Mouse (Mus musculus): ENCODE measurements around the gene Gpbp1l1.

The Gpbp1l1 gene

DNA sequence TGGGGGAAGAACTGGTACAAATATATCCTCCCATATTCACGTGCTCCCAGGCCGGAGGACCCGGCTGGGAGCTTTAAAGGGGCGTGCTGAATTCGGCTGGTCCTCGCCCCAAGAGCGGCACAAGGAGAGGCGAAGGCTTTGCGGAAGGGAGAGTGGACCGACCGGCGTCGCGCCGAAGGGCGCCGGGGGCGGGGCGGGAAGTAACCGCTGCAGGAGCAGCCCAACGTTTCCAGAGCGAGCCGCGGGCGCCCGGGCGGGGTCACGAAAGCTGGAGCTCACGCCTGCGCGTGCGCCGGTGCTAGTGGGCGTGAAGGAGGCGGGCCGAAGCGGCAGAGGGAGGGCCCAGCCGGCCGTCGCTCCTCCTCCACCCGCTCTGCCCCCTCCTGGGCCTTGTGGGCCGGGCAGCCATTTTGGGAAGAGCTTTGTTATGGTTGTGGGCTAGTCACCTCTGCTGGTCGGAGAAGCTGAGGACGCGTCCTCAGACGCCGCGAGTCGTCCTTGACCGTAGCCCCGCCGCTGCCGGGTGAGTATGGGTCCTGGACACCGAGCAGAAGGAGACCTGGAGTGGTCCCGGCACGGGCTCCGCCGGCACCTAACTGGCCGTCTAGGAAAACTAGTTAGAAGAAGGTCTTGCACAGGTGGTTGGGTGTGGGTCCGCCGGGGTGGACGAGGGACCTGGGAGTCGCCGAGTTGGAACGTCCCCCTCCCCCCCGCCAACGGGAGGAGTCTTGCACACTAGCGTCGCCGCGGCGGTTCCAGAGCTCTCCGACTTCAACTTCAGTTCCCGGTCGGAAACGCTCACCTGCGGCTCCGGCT is at the start of gene Gpbp1l1:
Gpbp1l1 (plus strand) TSS at position 353 of the 816 bp plus-strand sequence.
- peak; percentile 87 for DNase-seq (ENCODE audit: low spot score)

DNA sequence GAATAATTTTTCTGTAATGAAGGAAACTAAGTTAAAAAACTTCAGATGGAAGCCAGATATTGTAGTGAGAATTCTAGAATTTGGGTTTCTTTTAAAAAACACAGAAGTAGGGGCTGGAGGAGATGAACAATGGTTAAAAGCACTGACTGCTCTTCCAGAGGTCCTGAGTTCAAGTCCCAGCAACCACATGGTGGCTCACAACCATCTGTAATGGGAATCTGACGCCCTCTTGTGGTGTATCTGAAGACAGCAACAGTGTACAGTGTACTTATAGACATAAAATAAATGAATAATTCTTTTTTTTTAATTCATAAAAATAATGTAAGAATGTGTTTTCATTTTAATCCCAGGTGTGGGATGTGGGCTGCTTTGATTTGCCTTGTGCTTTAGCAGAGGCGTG is 26.3 kb upstream of the Gpbp1l1 start:
- DNase-seq (ENCODE audit: low spot score) = no peak

DNA sequence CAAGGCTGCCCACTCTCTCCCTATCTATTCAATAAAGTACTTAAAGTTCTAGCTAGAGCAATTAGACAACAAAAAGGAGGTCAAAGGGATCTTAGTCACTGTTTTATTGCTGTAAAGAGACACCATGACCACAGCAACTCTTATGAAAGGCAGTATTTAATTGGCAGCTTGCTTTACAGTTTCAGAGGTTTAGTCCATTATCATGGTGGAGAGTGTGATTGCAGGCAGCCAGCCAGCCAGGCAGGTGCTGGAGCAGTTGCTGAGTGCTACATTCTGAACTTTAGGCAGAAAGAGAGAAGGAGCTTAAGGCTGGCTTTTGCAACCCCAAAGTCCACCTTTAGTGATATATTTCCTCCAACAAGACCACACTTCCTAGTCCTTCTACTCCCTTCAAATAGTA is 21.1 kb upstream of the Gpbp1l1 start:
- no peak for DNase-seq (ENCODE audit: low spot score)

DNA sequence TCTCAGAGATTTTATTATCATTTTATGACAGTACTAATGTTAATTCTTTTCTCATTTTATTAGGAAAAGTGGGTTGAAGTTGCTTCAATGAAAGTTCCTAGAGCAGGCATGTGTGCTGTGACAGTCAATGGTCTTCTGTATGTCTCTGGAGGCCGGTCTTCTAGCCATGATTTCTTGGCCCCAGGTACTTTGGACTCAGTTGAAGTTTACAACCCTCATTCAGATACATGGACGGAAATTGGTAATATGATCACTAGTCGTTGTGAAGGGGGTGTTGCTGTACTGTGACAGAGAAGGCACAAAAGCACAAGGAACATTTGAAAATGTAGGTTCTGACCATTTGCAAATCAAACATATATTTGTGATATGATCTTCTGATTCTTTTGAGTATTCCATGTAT is 19.7 kb upstream of the Gpbp1l1 start:
- DNase-seq (ENCODE audit: low spot score) = no peak

DNA sequence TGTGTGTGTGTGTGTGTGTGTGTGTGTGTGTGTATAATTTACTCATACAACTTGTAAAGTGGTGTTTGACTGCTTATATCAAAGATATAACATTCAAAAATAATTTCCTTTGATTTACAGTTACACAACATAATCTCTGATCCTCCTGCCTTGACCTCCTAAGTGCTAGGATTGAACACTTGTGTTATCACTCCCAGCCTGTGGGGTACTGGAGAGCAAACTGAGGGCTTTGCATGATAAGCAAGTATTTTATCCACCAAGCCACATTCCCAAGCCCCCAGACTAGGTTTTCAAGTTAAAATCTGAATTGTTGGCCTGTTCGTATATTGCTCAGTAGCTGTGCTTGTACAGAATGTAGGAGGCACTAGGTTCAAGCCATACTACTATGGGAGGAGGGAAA is 7.0 kb upstream of the Gpbp1l1 start:
- DNase-seq (ENCODE audit: low spot score) = no peak

DNA sequence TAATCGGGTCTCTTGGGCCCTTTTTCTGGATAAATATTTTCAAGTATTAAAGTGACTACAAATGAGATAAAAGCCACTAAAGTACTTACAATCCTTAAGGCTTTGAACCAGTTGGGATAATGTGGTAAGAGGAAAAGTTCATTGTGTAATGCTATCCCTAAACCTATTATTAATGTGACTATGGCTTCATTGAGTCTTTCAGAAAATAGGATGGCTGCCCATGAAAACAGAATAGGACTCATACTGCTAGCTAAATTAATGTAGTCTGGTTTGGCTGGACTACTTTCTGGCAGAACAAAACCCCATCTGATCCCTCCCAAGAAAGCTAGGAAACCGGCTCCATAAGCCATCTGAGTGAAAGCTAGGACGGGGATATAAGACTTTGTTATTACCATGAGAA is 4.4 kb upstream of the Gpbp1l1 start:
- DNase-seq (ENCODE audit: low spot score) = no peak

DNA sequence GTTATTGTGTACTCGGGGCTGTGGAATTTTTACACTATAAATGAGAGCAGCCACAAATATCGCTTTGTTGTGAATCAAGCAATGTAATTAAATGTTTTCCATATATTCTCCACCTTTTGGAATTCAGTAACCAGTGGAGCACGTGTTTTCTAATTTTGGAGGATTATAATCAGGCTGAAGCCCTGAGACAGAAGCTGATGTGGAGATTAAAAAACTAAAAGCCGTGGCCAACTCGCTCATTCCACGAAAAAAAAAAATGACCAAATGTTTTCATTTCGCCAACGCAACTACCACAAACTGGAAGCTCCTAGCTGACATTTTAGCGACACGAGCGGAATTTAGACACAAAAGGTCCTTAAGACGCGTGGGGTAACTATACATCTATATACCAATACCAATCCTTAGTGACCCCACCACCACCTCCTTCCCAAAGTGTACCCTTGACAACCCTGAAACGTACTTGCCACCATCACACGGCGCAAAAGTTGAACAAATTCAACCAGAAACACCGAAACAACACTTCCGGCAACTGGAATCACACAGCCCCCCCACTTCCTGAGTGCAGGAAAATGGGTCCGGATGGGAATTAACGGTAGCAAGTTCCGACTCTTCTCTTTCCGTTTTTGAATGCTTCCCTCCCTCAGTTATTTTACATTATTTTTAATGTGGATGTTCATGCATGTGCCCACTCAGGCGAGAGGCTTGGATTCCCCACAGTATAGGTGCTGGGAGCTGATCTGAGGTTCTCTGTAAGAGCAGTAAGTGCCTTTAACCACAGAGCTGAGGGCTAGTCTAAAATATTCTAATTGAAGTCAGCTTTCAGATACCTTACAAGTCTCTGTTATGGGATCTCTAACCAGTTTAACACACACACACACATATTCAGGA is 1.8 kb upstream of the Gpbp1l1 start, which contains the start of gene Tmem69:
Tmem69 (minus strand) TSS at position 524 of the 888 bp plus-strand sequence.
- peak; percentile 84 for DNase-seq (ENCODE audit: low spot score)

DNA sequence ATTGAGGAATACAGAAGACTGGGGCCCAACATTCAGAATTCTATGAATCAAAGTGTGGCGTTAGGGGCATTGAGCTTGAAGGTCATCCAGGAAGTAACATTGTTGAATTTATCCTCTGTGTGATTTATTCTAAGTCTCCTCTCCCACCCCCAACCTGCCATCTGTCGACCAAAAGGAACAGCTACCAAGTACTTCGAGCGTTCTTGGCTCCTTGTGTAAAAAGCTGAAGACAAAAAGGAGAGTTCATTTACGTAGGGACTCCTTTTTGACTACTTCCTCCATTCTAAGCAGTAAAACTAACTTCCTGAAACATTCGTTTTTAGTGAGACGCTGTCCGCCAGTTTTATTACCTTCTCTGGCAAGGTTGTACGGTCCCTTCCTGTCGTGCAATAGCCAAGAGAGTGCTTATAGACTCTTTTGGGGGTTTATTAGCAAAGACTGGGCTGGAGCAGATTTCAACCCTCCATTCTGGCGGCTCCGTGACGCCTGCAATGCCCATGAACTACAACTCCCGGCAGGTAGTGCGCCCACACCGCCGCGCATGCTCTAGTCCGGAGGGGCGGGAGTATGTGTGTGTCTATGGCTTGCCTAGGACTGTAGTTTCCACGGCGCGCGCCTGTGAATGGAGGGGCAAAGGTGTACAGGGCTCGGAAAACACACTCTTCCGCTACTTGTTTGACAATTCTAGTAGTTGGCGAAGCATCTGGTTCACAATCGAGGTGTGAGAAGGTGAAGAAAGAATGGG is 725 bp upstream of the Gpbp1l1 start:
- DNase-seq (ENCODE audit: low spot score) = peak; percentile 95

DNA sequence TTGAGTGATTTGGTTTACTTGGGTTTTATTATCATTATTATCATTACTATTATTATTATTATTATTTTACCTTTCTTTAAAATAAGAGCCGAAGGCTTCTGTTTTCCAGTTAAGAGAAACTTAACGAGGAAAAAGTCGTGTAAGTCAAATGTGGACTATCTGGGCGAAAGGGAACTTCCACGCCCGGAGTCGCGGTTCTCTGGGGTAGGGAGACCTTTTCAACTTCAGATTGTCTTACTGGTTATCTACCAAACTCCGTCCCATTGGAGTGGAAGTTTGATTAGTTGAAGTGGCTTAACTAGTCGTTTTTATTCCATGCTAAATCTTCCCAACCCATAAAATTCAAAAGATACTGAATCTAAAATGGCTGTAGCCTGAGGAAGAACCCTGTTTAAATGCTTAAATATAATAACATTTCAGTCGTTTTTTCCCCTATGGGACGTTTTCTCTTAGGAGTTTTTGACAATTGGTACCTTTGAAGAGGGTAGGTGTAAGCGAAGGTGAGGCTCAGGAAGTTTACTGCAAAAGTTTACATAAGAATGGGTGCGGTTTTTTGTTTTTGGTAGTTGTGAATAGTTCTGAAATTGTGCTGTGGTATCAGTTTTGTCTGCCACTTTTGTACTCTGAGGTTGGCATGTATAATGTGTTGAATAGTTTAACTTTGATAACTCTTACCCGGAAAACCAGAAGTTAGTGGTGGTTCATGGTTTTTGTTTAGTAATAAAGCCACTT is 859 bp downstream of the Gpbp1l1 start:
- no peak for DNase-seq (ENCODE audit: low spot score)

DNA sequence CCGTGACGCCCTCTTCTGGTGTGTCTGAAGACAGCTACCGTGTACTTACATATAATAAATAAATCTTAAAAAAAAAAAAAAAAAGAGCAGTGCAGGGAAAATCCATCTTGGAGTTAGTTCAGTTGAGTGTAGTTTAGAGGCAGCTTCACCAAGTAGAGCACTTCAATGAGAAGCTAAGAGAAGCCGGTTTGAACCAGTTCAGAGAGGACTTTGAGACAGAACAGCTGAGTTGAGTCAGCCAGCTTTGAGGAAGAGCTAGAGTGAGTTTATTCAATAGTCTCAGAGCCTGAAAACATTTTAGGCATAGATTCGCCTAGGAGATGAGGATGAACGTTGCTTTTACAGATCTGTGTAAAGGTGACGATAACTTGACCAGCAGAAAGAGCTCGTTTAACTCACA is 38.3 kb downstream of the Gpbp1l1 start:
- no peak for DNase-seq (ENCODE audit: low spot score)

DNA sequence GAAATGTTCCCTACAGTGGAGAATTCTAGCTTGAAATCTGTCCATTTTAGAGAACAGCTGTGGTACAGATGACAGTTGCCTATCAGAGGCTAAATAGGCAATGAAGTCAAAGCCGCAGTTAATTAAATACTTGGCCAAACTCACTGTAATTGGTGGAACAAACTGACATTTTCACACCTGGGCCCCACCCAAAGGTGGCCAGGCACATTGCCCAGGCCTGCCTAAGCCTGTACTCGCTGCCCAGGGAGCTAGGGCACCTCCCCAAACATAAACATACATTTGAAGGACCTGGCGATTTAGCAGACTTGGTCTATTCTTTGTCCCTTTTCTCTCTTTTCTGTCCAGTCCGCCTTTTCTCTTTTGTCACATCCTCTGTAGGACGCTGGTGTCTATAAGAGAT is 38.9 kb downstream of the Gpbp1l1 start, which contains the start of gene Ccdc17:
Ccdc17 (plus strand) TSS at position 276 of the 400 bp plus-strand sequence.
- no peak for DNase-seq (ENCODE audit: low spot score)

DNA sequence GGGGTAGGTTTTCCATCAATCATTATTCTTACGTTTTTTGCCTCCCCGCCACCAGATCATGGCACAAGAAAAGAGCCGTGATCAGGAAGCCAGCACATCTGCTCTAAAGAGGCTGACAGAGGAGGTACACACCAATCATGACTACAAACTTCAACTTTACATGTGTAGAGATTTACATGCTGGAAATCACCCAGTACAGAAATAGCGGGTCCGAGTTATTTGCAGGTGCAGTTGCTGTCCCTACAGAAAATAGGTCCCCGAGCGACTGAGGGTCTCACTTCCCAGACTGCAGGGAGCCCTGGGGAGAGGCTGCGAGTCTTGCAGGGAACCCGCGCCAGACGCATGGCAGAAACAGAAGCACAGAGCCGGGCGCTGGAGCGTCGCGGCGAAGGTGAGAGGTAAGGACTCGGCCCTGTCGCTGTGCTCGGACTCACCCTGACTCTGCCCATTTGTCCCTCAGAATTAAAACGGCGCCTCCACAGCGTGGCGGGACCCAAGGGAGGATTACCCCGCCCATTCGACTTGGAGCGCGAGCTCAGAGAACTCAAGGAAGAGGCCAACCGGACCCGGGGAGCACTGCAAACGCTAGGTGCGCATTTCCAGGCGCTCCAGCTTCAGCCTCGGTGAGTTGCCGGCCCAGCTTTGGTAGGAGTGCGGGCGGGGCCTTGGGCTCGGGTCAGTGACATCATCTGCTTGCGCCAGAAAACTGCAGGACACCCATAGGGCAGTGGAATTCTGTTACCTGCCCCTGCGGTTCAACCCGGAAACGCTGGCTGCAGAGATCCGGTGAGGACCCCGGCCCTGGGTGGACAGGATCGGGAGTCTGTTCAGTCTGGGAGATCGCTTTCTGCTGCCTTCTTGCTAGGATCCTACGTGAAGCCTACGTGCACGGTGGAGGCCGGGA is 39.8 kb downstream of the Gpbp1l1 start:
- DNase-seq (ENCODE audit: low spot score) = peak; percentile 77

DNA sequence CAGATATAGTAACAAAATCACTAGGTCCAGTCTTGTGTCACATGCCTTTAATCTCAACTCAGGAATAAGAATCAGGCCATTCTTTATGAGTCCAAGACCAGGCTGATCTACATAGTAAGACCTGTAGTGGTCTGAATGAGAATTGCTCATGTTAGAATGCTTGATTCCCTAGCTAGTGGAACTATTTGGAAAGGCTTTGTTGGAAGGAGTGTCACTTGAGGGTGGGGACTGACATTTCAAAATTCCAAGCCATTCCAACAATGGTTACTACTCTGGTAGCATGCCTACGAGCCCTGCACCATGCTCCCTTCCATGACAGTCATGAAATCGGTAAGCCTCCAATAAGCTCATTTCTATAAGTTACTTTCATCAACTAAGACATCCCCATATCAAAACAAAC is 55.2 kb downstream of the Gpbp1l1 start:
- no peak for DNase-seq (ENCODE audit: low spot score)

DNA sequence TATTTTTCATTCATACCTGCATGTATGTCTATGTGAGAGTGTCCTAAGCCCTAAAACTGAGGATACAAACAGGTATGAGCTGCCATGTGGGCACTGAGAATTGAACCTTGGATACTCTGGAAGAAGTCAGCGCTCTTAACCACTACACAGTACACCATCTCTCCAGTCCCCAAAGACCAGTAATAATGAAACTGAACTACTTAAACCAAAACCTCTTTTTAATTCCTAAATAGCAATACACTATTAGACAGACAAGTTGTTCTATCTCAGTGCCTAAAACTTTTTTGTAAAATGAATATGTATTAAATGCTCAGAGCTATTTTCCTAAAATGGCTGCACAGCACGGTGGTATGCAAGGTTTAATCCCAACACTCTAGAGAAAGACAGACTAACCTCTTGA is 57.8 kb downstream of the Gpbp1l1 start:
- no peak for DNase-seq (ENCODE audit: low spot score)

DNA sequence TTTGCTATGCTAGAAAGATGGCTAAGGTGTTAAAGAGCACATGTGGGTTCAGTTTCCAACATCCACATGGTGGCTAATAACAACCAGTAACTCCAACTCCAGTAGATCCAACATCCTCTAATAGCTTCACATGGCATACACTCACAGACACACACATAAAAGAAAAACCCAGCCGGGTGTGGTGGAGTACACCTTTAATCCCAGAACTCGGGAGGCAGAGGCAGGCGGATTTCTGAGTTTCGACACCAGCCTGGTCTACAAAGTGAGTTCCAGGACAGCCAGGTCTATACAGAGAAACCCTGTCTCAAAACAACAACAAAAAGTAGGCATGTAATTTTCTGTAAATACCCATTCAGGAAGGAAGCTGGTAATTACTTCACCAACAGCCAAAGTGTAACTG is 67.4 kb downstream of the Gpbp1l1 start:
- no peak for DNase-seq (ENCODE audit: low spot score)

DNA sequence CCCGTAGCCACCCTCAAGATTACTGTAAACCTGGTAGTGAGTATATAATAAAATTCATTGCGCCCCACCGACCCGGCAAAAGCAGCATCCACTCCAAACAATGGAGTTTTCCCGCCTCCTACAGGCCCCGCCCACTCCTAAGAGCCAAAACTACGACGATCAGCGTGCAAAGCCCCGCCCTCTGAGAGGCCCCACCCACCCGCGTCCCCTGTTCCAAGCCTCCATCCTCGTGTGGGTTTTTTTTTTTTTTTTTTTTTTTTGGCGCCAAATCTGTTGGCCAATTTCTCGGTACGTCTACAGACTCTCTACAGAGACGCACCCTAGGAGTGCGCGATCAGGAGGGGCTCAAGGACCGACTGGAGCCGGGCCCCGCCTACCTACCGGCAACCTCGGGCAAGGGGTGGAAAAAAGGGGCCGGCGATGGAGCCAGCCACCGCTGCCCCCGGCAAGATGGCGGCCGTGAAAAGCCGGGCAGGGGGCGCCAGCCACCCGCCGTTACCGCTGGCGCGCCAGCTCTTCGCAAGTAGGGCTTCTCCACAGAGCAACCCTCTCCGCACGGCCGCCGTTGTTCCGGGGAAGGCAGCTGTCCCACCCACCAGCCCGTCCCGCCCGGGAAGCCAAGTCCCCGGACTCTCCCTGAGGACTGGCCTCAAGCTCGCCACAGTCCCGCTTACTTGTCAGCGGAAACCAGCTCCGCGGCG is 69.3 kb downstream of the Gpbp1l1 start:
- no peak for DNase-seq (ENCODE audit: low spot score)

DNA sequence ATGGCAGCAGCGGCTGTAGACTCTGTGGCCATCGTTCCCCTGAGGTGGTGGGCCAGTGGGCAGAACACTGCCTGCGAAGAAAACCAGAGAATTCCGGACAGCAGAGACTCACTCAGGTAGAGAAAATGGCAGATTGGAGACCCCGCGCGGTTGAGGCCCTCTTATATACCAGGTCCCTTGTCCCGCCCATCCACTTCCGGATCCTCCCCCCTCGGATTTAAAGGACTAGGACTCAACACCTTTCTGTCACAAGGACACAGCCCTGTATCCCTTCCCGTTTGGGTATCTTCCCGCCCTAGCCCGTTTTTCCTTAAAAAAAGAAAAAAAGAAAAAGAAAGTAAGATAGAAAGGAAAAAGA is 69.9 kb downstream of the Gpbp1l1 start:
- peak; percentile 93 for DNase-seq (ENCODE audit: low spot score)

DNA sequence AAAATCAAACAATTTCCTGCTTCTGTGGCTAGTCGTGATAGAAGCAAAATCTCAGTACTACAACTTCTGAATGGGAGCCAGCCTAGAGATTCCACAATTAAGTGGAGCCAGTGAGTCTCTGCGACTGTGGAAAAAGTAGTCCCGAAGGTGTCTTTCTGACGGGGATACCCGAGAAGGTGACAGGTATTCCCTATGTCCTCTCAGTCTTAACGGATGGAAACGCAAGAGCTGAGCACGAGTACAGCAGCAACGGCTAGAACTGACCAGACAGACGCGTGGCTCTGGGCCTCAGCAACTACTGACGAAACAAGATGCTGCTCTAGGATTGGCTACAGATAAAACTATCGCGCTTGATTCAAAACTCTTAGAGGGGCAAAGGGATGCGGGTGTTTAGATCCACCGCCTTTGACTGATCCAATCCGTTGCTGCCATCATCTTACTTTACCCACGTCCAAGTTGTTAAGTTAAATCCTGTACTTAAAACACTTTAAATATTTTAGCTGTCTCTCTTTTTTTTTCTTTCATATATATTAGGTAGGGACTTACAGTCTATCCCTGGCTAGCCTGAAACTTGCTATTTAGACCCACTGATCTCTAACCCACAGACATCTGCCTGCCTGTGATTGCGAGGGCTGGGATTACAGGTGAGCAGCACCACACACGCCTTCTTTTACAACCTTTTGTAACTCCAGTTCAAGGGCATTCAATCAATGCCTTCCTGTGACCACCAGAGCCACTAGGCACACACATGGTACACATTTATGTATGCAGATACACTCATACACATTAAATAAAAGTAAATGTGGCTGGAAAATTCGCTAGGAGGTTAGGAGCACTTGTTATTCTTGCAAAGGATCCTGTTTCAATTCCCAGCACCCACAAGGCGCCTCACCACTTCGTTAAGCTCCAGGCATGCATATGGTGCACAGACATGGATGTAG is 70.5 kb downstream of the Gpbp1l1 start, which contains the start of gene Nasp:
Nasp (minus strand) TSS at position 220 of the 941 bp plus-strand sequence.
- peak; percentile 87 for DNase-seq (ENCODE audit: low spot score)

DNA sequence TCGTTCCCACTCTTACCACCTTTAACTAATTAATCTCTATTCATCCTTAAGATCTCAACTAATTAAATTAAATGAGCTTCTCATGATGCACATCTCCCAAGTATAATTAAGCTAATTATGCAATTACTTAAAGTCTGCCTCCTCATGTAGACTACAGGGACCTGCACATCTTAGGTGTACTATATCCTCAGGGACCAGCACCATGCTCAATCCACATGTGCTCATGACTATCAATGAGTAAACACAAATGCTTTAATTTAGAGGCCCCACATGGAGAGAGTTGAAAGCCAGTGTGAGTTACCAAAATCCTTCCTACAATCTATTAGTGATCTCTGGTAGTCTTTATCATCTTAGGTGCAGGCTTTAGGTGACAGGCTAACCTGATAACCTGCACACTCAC is 77.7 kb downstream of the Gpbp1l1 start:
- DNase-seq (ENCODE audit: low spot score) = no peak
